8 mouse cellular contexts compared by ENCODE assay signal in genomic region chr2:160645614-160646137, GRCm38 (mm10). TPM values are rescaled to one million over a fixed set of nuclear protein-coding genes. Genes with fewer than 3 reads are reported as not detected.
DNase-seq lines count a peak whose midpoint lies in the region; ATAC-seq and TF ChIP-seq lines count a peak whose summit lies in the region.

Gene Top1, plus strand, starts transcription at chr2:160645888.

- H3K27me3 ChIP-seq in forebrain, embryonic 10.5 days (ENCODE audit: poor library complexity, severe bottlenecking) = no peaks in the 10 kb centered on the region
- H3K27me3 ChIP-seq in heart, embryonic 15.5 days = no peaks in the 10 kb centered on the region
- no peaks in the 10 kb centered on the region for H3K27me3 ChIP-seq in liver, embryonic 14.5 days (ENCODE audit: control insufficient read depth, insufficient read depth, low read length)
- H3K27me3 ChIP-seq in neural tube, embryonic 11.5 days (ENCODE audit: control insufficient read depth, insufficient read depth, low read length) = no peaks in the 10 kb centered on the region
- H3K27me3 ChIP-seq in stomach, postnatal 0 days (ENCODE audit: control insufficient read depth, insufficient read depth, low read length) = no peaks in the 10 kb centered on the region

- H3K9ac ChIP-seq in heart, embryonic 15.5 days = peak within 1 kb of the TSS; percentile 99
- peak within 1 kb of the TSS; percentile 100 for H3K9ac ChIP-seq in liver, embryonic 14.5 days (replicated peaks)
- H3K9ac ChIP-seq in neural tube, embryonic 11.5 days (ENCODE audit: low read length) = peak within 1 kb of the TSS; percentile 100
- H3K9ac ChIP-seq in stomach, postnatal 0 days (ENCODE audit: low read length) = peak within 1 kb of the TSS; percentile 100

- peak; percentile 98 for ATAC-seq in heart, embryonic 15.5 days (replicated peaks; ENCODE audit: insufficient number of reproducible peaks, insufficient read depth, low FRiP score, low read depth)
- ATAC-seq in liver, embryonic 14.5 days (ENCODE audit: insufficient read depth) = peak; percentile 95
- ATAC-seq in neural tube, embryonic 11.5 days (ENCODE audit: insufficient read depth, low FRiP score, low TSS enrichment) = peak; percentile 93
- peak; percentile 100 for ATAC-seq in stomach, postnatal 0 days (ENCODE audit: low FRiP score, low TSS enrichment)

- under 1% methylated on average over 50 of the region's 50 CpGs for whole genome bisulfite sequencing in forebrain, embryonic 10.5 days
- under 1% methylated on average over 50 of the region's 50 CpGs for WGBS in heart, embryonic 15.5 days
- WGBS in liver, embryonic 14.5 days (ENCODE audit: insufficient replicate concordance) = under 1% methylated on average over 48 of the region's 50 CpGs
- under 1% methylated on average over 49 of the region's 50 CpGs for WGBS in neural tube, embryonic 11.5 days
- under 1% methylated on average over 47 of the region's 50 CpGs for WGBS in stomach, postnatal 0 days

- H3K4me1 ChIP-seq in forebrain, embryonic 10.5 days = peaks cover 36% of the 10 kb centered on the region
- H3K4me1 ChIP-seq in heart, embryonic 15.5 days (replicated peaks) = peaks cover 25% of the 10 kb centered on the region
- H3K4me1 ChIP-seq in liver, embryonic 14.5 days (replicated peaks; ENCODE audit: control insufficient read depth in 2 of 2, insufficient read depth in 2 of 2, low read length in 1 of 2) = peaks cover 8 to 14% of the 10 kb centered on the region in 2 experiments
- peaks cover 13% of the 10 kb centered on the region for H3K4me1 ChIP-seq in neural tube, embryonic 11.5 days (ENCODE audit: control insufficient read depth, insufficient read depth, low read length)
- H3K4me1 ChIP-seq in stomach, postnatal 0 days (replicated peaks; ENCODE audit: control insufficient read depth, insufficient read depth) = peaks cover 4% of the 10 kb centered on the region

- peaks cover 10% of the 10 kb centered on the region for H3K36me3 ChIP-seq in forebrain, embryonic 10.5 days (replicated peaks)
- no peaks in the 10 kb centered on the region for H3K36me3 ChIP-seq in heart, embryonic 15.5 days
- peaks cover 4% of the 10 kb centered on the region; the same call in 1 of the 2 replicates for H3K36me3 ChIP-seq in liver, embryonic 14.5 days (replicated peaks; ENCODE audit: control insufficient read depth, insufficient read depth, low read depth)
- no peaks in the 10 kb centered on the region for H3K36me3 ChIP-seq in neural tube, embryonic 11.5 days (ENCODE audit: control insufficient read depth, insufficient read depth, low read length)
- H3K36me3 ChIP-seq in stomach, postnatal 0 days (ENCODE audit: control insufficient read depth, insufficient read depth, low read length) = no peaks in the 10 kb centered on the region

- peak within 1 kb of the TSS; percentile 66 for H3K4me2 ChIP-seq in heart, embryonic 15.5 days
- H3K4me2 ChIP-seq in liver, embryonic 14.5 days (ENCODE audit: low read depth) = peak within 1 kb of the TSS; percentile 93
- H3K4me2 ChIP-seq in neural tube, embryonic 11.5 days (ENCODE audit: low read depth) = peak within 1 kb of the TSS; percentile 42
- peak within 1 kb of the TSS; percentile 47 for H3K4me2 ChIP-seq in stomach, postnatal 0 days (replicated peaks; ENCODE audit: low read depth)

- no peak for TF ChIP-seq EP300 in liver, embryonic 14.5 days (IDR thresholded peaks at IDR 0.05; ENCODE audit: low read depth)
- no peak for TF ChIP-seq EP300 in stomach, postnatal 0 days (optimal IDR thresholded peaks at IDR 0.05)

- TF ChIP-seq CTCF in liver, embryonic 14.5 days (IDR thresholded peaks at IDR 0.05; ENCODE audit: low read depth) = no peak
- TF ChIP-seq CTCF in stomach, postnatal 0 days (IDR thresholded peaks at IDR 0.05; ENCODE audit: low read depth) = no peak

- peak within 1 kb of the TSS; percentile 100 for H3K27ac ChIP-seq in forebrain, embryonic 10.5 days
- peak within 1 kb of the TSS; percentile 96 for H3K27ac ChIP-seq in heart, embryonic 15.5 days
- H3K27ac ChIP-seq in liver, embryonic 14.5 days = peak within 1 kb of the TSS; percentile 92
- peak within 1 kb of the TSS; percentile 97 for H3K27ac ChIP-seq in neural tube, embryonic 11.5 days (ENCODE audit: low read depth, low read length)
- H3K27ac ChIP-seq in stomach, postnatal 0 days (replicated peaks) = peak within 1 kb of the TSS; percentile 99

- no peaks in the 10 kb centered on the region for H3K9me3 ChIP-seq in forebrain, embryonic 10.5 days
- no peaks in the 10 kb centered on the region for H3K9me3 ChIP-seq in heart, embryonic 15.5 days (replicated peaks)
- no peaks in the 10 kb centered on the region for H3K9me3 ChIP-seq in liver, embryonic 14.5 days (ENCODE audit: control insufficient read depth, low read length)
- H3K9me3 ChIP-seq in neural tube, embryonic 11.5 days (ENCODE audit: control insufficient read depth, low read length) = no peaks in the 10 kb centered on the region
- no peaks in the 10 kb centered on the region for H3K9me3 ChIP-seq in stomach, postnatal 0 days (ENCODE audit: control insufficient read depth, low read length)

- peak; percentile 95 to 96 for DNase-seq in CD8-positive naive resting alpha-beta T cell, adult 2 months (ENCODE audit: low read depth in 2 of 2, low spot score in 2 of 2)
- DNase-seq in c-Kit-positive CD71-negative TER-119-negative erythroid progenitor cells, embryonic 14.5 days (ENCODE audit: low read depth) = peak; percentile 100
- peak; percentile 99 for DNase-seq in forebrain, embryonic 10.5 days (ENCODE audit: extremely low spot score, low spot score)
- DNase-seq in kidney, postnatal 25 days = peak; percentile 99 to 100
- peak; percentile 99 to 100 (median 100) for DNase-seq in liver, embryonic 14.5 days (ENCODE audit: low read depth in 3 of 3, low spot score in 3 of 3)
- peak; percentile 100 for DNase-seq in neural tube, embryonic 11.5 days (ENCODE audit: low spot score)
- peak; percentile 98 for DNase-seq in stomach, postnatal 0 days (ENCODE audit: low spot score)

- H3K4me3 ChIP-seq in forebrain, embryonic 10.5 days = peak within 1 kb of the TSS; percentile 94
- peak within 1 kb of the TSS; percentile 92 for H3K4me3 ChIP-seq in heart, embryonic 15.5 days
- H3K4me3 ChIP-seq in liver, embryonic 14.5 days (ENCODE audit: insufficient read depth in 1 of 2, low read depth in 2 of 2, low read length in 2 of 2) = peak within 1 kb of the TSS; percentile 67 to 91
- peak within 1 kb of the TSS; percentile 98 for H3K4me3 ChIP-seq in neural tube, embryonic 11.5 days (ENCODE audit: low read depth, low read length)
- H3K4me3 ChIP-seq in stomach, postnatal 0 days (ENCODE audit: low read depth, low read length) = peak within 1 kb of the TSS; percentile 100

RNA-seq across cellular contexts. Expression of gene Top1, which starts in this region (rescaled TPM):
- polyA plus RNA-seq in forebrain, embryonic 10.5 days (2016; fragmentation: Nextera tagmentation; extraction: Ambion mirVana) = 113 and 118 TPM in 2 replicates
- polyA plus RNA-seq in heart, embryonic 15.5 days (2015; fragmentation: Nextera tagmentation; extraction: Ambion mirVana) = 42.8 and 48.1 TPM in 2 replicates
- 17.9 and 33.6 TPM in 2 replicates for polyA plus RNA-seq in liver, embryonic 14.5 days (2012; rRNA removed)
- polyA plus RNA-seq in liver, embryonic 14.5 days (2014; fragmentation: Nextera tagmentation; extraction: Ambion mirVana) = 51.2 and 58.0 TPM in 2 replicates
- polyA plus RNA-seq in neural tube, embryonic 11.5 days (2014; fragmentation: Nextera tagmentation; extraction: Ambion mirVana) = 101 and 105 TPM in 2 replicates
- polyA plus RNA-seq in stomach, postnatal 0 days (2015; fragmentation: Nextera tagmentation; extraction: Ambion mirVana) = 29.7 and 30.6 TPM in 2 replicates

Comparison
In these comparisons a context has a peak if more than half of its experiments do, and no peak if none do; other contexts are left out.
1. Peak in every context shown above with its lines: DNase-seq, ATAC-seq, H3K4me3 ChIP-seq and H3K27ac ChIP-seq.
2. H3K4me2 ChIP-seq: peak in every context shown above with its lines; median percentile 93 in liver, embryonic 14.5 days; 66 in heart, embryonic 15.5 days; 47 in stomach, postnatal 0 days; 42 in neural tube, embryonic 11.5 days.